Mouse (Mus musculus) thymus, adult 2 months (tissue): ENCODE results near the gene Hist1h4d. TPM values are rescaled to one million over a fixed set of nuclear protein-coding genes. Genes with fewer than 3 reads are reported as not detected.
A peak's percentile ranks its signal among the peaks of the same experiment; 100 is the strongest.
"Not testable (repeated sequence)": the region's sequence is repeated elsewhere in the genome, so short reads cannot be mapped to it uniquely, and the experiment has no call there.

Experiments used
- DNase-seq: peaks from one replicate; pipeline ENCODE4 v3.0.0; 2021
- H3K27ac ChIP-seq: fragments of 200-500 bp; 2 replicates; pipeline ENCODE4 v1.5.1; 2012; ENCODE audit warnings: low read length, control low read depth; ENCODE audit not compliant: control insufficient read depth, insufficient read depth
- H3K27me3 ChIP-seq: fragments of 200-500 bp; 2 replicates; pipeline ENCODE4 v1.6.1; 2012; ENCODE audit warnings: mild to moderate bottlenecking, low read length, moderate library complexity, mixed read lengths; ENCODE audit not compliant: control insufficient read depth, insufficient read depth
- H3K36me3 ChIP-seq: fragments of 200-500 bp; 2 replicates; pipeline ENCODE4 v1.6.1; 2012; ENCODE audit warnings: mild to moderate bottlenecking, low read length, moderate library complexity; ENCODE audit not compliant: control insufficient read depth, insufficient read depth
- H3K4me1 ChIP-seq: fragments of 200-500 bp; replicated peaks from 2 replicates; pipeline ENCODE4 v1.6.1; 2012; ENCODE audit warnings: low read length; ENCODE audit not compliant: control insufficient read depth, insufficient read depth
- H3K4me3 ChIP-seq: fragments of 200-500 bp; 2 replicates; pipeline ENCODE4 v1.5.1; 2012; ENCODE audit warnings: mild to moderate bottlenecking, low read length, control low read depth, moderate library complexity; ENCODE audit not compliant: control insufficient read depth, insufficient read depth
- CTCF ChIP-seq: fragments of 200-500 bp; IDR thresholded peaks from 2 replicates; pipeline ENCODE4 v1.5.1; 2012; ENCODE audit warnings: mild to moderate bottlenecking, control low read depth, low read length, moderate library complexity, borderline replicate concordance; ENCODE audit not compliant: control insufficient read depth, poor library complexity, insufficient read depth; ENCODE audit errors: extremely low read depth
- POLR2A ChIP-seq: fragments of 200-500 bp; IDR thresholded peaks from 2 replicates; pipeline ENCODE4 v1.6.1; 2012; ENCODE audit warnings: mild to moderate bottlenecking, low read length, control low read depth, moderate library complexity; ENCODE audit not compliant: control insufficient read depth, poor library complexity, insufficient read depth; ENCODE audit errors: extremely low read depth
- WGBS: fragments of 180-500 bp; shearing (Covaris S2); methylation state at CpG from one replicate; pipeline ENCODE4 v1.1.7; 2018; 5-methylcytosine and 5-hydroxymethylcytosine counted together
- polyA plus RNA-seq: library from polyadenylated mRNA; depleted of rRNA; stranded (reverse); fragments of >200 nt; gene quantifications from 2 replicates; pipeline ENCODE4 v1.2.3, GENCODE M21; 2012

Gene Hist1h4d
- polyA plus RNA-seq, 1 experiment, result 115 TPM

GRCm38 (mm10) chr13:23551931-23552914, 29.2 kb upstream of the Hist1h4d start:
- peak overlapping the region; percentile 84 for H3K27ac ChIP-seq
- TF ChIP-seq CTCF (no peak), POLR2A (no peak)
- H3K4me1 ChIP-seq, result no peaks in the 10 kb centered on the region
- 52% methylated on average over 8 of the region's 8 CpGs for WGBS
- H3K4me3 ChIP-seq, result no peak overlapping the region
- no peaks in the 10 kb centered on the region for H3K36me3 ChIP-seq
- no peak for DNase-seq
- no peaks in the 10 kb centered on the region for H3K27me3 ChIP-seq

- DNase-seq, result no peak
- Histone ChIP-seq H3K4me3 (no peak within 1 kb of the TSS), H3K4me1 (no peaks in the 10 kb centered on the region), H3K27me3 (no peaks in the 10 kb centered on the region), H3K36me3 (no peaks in the 10 kb centered on the region), H3K27ac (peak within 1 kb of the TSS; percentile 58; the same call in 1 of the 2 replicates)
- TF ChIP-seq POLR2A, result no peak
Measured at GRCm38 (mm10) chr13:23552962-23553361, 28.4 kb upstream of the Hist1h4d start, which contains the start of gene Hist1h1d. Hist1h1d (plus strand) TSS chr13:23553262.

- H3K4me1 ChIP-seq, result no peaks in the 10 kb centered on the region
- WGBS, result 23% methylated on average over 9 of the region's 9 CpGs
- no peak overlapping the region; the same call in 1 of the 2 replicates for H3K27ac ChIP-seq
- H3K4me3 ChIP-seq, result no peak overlapping the region
- no peaks in the 10 kb centered on the region for H3K36me3 ChIP-seq
- H3K27me3 ChIP-seq, result no peaks in the 10 kb centered on the region
- TF ChIP-seq POLR2A, result no peak
- no peak for DNase-seq
Measured at GRCm38 (mm10) chr13:23554393-23554792, 27.0 kb upstream of the Hist1h4d start.

GRCm38 (mm10) chr13:23554925-23555838, 26.2 kb upstream of the Hist1h4d start:
- Histone ChIP-seq H3K27me3 (no peaks in the 10 kb centered on the region), H3K4me3 (peak overlapping the region; percentile 86), H3K27ac (peak overlapping the region; percentile 99), H3K4me1 (no peaks in the 10 kb centered on the region), H3K36me3 (no peaks in the 10 kb centered on the region)
- WGBS, result under 1% methylated on average over 54 of the region's 54 CpGs
- peak; percentile 98 for TF ChIP-seq POLR2A
- TF ChIP-seq CTCF, result no peak
- peak; percentile 88 for DNase-seq

DNA sequence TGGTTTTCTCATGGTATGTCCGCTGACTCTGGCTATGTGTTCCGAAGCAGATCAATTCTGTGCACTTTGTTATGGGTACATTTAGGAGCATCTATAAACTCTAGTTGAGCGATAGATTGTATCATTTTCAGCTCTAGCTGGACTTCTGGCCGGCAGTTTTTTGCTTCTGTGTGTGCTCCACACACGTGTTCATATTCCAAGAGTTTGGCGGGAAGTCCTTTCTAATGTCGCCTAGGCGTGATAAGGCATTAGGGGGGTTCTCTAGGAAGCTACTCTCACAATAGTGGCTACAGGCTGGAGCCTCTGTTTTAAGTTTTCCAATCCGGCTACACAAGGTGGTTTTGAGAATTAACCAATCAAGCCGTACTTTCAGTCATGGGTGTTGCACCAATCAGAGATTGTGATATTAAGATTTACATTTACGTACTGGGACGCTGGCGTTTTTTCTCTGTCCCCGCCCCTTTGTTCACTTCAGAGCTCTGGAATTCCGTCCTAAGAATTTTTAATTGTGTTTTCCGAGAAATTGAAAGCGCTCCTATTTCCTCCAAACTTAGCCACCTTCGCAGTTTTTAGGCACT, 25.5 kb upstream of the Hist1h4d start:
- no peaks in the 10 kb centered on the region for H3K36me3 ChIP-seq
- H3K4me3 ChIP-seq, result peak overlapping the region; percentile 86
- DNase-seq, result peak; percentile 71
- TF ChIP-seq CTCF (no peak), POLR2A (no peak)
- WGBS, result 0% methylated on average over 18 of the region's 18 CpGs
- no peaks in the 10 kb centered on the region for H3K4me1 ChIP-seq
- H3K27me3 ChIP-seq, result no peaks in the 10 kb centered on the region
- peak overlapping the region; percentile 99 for H3K27ac ChIP-seq

- WGBS, result 81% methylated on average over 3 of the region's 3 CpGs
- no peaks in the 10 kb centered on the region for H3K36me3 ChIP-seq
- no peak overlapping the region for H3K27ac ChIP-seq
- H3K27me3 ChIP-seq, result no peaks in the 10 kb centered on the region
- no peaks in the 10 kb centered on the region for H3K4me1 ChIP-seq
- TF ChIP-seq POLR2A (no peak), CTCF (no peak)
- DNase-seq, result no peak
- no peak overlapping the region for H3K4me3 ChIP-seq
Measured at GRCm38 (mm10) chr13:23556906-23557305, 24.5 kb upstream of the Hist1h4d start.

GRCm38 (mm10) chr13:23560699-23561098, 20.7 kb upstream of the Hist1h4d start:
- not testable (repeated sequence) for H3K27me3 ChIP-seq, H3K27ac ChIP-seq, H3K4me3 ChIP-seq, H3K36me3 ChIP-seq, H3K4me1 ChIP-seq, DNase-seq
- 65% methylated on average over 2 of the region's 2 CpGs for WGBS

DNA sequence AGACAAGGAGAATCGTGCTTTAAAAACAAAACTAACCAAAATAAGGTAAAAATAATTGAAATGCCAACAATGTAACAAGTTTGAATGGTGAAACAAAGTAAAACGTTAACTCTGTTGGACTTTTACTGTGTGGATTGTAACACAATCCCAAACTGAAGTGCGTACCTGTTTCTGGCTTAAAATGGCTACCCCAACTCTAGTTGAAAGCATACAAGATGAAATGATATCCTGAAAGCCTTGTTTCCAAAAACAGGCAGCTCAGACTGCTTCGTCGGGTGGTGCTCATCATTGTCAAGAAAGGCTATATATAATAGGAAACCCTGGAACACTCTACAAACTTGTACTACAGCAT, 19.9 kb upstream of the Hist1h4d start:
- DNase-seq, H3K36me3 ChIP-seq, H3K27me3 ChIP-seq, H3K4me1 ChIP-seq: not testable (repeated sequence)
- Histone ChIP-seq H3K4me3 (0 out of 2 replicates have a peak overlapping the region, but pooled peaks have one; percentile 52), H3K27ac (peak overlapping the region; percentile 50; the same call in 1 of the 2 replicates)
- 0% methylated on average over 2 of the region's 5 CpGs for WGBS
